Mouse (Mus musculus): ENCODE measurements around the gene Acod1. TPM values are rescaled to one million over a fixed set of nuclear protein-coding genes. Genes with fewer than 3 reads are reported as not detected.

Gene Acod1
- polyA plus RNA-seq, 1 experiment from 2014 or later = not detected

GRCm38 (mm10) chr14:103073825-103074224 lies 27.0 kb downstream of the Acod1 start:
- H3K9me3 ChIP-seq (replicated peaks) = no peaks in the 10 kb centered on the region
- H3K27ac ChIP-seq = no peak overlapping the region
- H3K4me3 ChIP-seq = no peak overlapping the region
- H3K36me3 ChIP-seq = peaks cover 36% of the 10 kb centered on the region; the same call in 1 of the 2 replicates
- no peak overlapping the region for H3K9ac ChIP-seq
- no peak for ATAC-seq (replicated peaks; ENCODE audit: insufficient number of reproducible peaks, insufficient read depth, low FRiP score, low read depth)
- no peak overlapping the region for H3K4me2 ChIP-seq
- 94% methylated on average over 8 of the region's 8 CpGs for WGBS
- H3K4me1 ChIP-seq (replicated peaks) = peaks cover 9% of the 10 kb centered on the region
- H3K27me3 ChIP-seq = no peaks in the 10 kb centered on the region

- Histone ChIP-seq H3K9ac (no peak overlapping the region), H3K36me3 (peaks cover 36% of the 10 kb centered on the region; the same call in 1 of the 2 replicates)
Measured at GRCm38 (mm10) chr14:103075166-103075565, 28.4 kb downstream of the Acod1 start.

DNA sequence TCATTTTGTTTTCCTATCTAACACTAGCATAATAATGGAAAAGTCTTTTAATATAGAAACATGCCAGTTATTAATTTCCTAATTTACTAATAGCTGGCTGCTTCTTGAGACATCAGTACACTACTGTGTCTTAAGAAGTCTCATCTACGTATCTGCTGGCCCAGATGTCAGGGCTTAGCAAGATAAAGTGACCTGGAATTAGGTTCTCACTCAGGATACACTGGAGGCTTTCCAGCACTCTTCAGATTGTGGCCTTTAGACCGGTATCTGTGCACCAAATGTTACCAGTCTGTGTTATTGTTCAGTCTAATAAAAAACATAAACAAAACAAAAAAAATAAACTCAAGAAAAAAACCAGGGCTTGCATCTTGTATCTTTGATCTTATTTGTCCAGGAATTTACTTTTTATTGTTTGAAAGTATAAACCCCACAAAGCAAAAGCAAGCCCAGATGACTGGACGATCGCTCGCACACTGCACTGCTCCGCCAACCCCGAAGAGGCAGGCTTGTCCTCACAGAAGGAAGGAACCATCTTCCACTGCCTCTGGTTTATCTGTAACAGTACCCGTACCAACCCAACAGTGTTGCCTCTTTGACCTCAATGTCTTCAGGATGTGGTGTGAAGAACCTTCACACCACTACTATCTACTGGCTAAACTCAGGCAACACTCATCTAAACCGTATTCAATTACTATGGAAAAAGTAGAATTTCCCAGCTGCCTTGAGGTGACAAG lies 30.7 kb downstream of the Acod1 start:
- H3K4me3 ChIP-seq = no peak overlapping the region
- WGBS = 81% methylated on average over 9 of the region's 9 CpGs
- H3K9me3 ChIP-seq (replicated peaks) = no peaks in the 10 kb centered on the region
- H3K4me1 ChIP-seq (replicated peaks) = no peaks in the 10 kb centered on the region
- no peaks in the 10 kb centered on the region for H3K27me3 ChIP-seq
- no peak overlapping the region for H3K4me2 ChIP-seq
- H3K27ac ChIP-seq = no peak overlapping the region
- no peak overlapping the region for H3K9ac ChIP-seq
- ATAC-seq (replicated peaks; ENCODE audit: insufficient number of reproducible peaks, insufficient read depth, low FRiP score, low read depth) = no peak
- H3K36me3 ChIP-seq = peaks cover 35% of the 10 kb centered on the region

More at GRCm38 (mm10) chr14:103075166-103075565, 28.4 kb downstream of the Acod1 start:
- no peaks in the 10 kb centered on the region for H3K9me3 ChIP-seq (replicated peaks)
- no peak overlapping the region for H3K4me2 ChIP-seq
- H3K27me3 ChIP-seq = no peaks in the 10 kb centered on the region
- H3K4me1 ChIP-seq (replicated peaks) = peaks cover 5% of the 10 kb centered on the region
- WGBS = 75% methylated on average over 7 of the region's 7 CpGs
- H3K27ac ChIP-seq = no peak overlapping the region
- ATAC-seq (replicated peaks; ENCODE audit: insufficient number of reproducible peaks, insufficient read depth, low FRiP score, low read depth) = no peak
- no peak overlapping the region for H3K4me3 ChIP-seq

- WGBS = 89% methylated on average over 16 of the region's 16 CpGs
- no peaks in the 10 kb centered on the region for H3K4me1 ChIP-seq (replicated peaks)
- H3K27ac ChIP-seq = no peak overlapping the region
- H3K4me2 ChIP-seq = no peak overlapping the region
- no peak overlapping the region for H3K4me3 ChIP-seq
- no peaks in the 10 kb centered on the region for H3K9me3 ChIP-seq (replicated peaks)
- no peaks in the 10 kb centered on the region for H3K27me3 ChIP-seq
- peaks cover 35% of the 10 kb centered on the region for H3K36me3 ChIP-seq
- no peak for ATAC-seq (replicated peaks; ENCODE audit: insufficient number of reproducible peaks, insufficient read depth, low FRiP score, low read depth)
- no peak overlapping the region for H3K9ac ChIP-seq
Measured at GRCm38 (mm10) chr14:103078006-103078912, 31.5 kb downstream of the Acod1 start.

DNA sequence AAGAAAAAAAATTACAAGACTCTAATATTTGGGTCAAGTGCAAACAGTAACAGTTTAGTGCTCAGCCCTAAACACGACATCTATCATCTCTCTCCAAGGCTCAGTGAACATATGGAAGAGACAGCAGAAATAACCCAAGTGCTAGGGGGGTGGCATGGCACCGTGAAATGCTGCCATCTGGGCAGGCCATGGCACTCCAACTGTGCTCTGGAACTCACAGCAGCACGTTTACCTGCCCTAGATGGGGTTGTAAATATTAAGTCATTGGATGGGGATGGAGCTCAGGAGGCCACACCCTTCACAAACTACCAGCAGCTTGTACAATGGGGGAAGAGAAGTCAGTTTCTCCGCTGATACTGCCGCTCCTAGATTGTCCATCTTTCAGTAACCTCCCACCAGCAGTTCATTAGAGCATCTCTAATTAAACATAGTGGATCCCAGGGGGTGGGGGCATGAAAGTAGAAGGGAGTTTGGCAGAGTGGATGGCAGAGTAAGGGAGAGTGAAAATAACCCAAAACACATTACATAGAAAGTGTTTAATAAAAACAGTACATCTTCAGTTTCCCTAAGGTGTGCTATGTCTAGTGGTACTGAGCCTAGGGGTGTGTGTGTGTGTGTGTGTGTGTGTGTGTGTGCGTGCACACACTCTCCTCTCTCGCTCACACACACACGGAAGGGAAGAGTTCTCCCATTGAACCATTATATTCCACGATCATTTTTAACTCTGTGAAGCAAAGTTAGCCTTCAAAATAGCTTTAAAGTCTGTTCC lies 32.6 kb downstream of the Acod1 start:
- Histone ChIP-seq H3K36me3 (peaks cover 31% of the 10 kb centered on the region), H3K27ac (no peak overlapping the region), H3K4me3 (no peak overlapping the region), H3K9me3 (replicated peaks) (no peaks in the 10 kb centered on the region), H3K4me1 (replicated peaks) (no peaks in the 10 kb centered on the region), H3K4me2 (no peak overlapping the region), H3K27me3 (no peaks in the 10 kb centered on the region), H3K9ac (no peak overlapping the region)
- ATAC-seq (replicated peaks; ENCODE audit: insufficient number of reproducible peaks, insufficient read depth, low FRiP score, low read depth) = no peak
- 87% methylated on average over 9 of the region's 9 CpGs for WGBS

DNA sequence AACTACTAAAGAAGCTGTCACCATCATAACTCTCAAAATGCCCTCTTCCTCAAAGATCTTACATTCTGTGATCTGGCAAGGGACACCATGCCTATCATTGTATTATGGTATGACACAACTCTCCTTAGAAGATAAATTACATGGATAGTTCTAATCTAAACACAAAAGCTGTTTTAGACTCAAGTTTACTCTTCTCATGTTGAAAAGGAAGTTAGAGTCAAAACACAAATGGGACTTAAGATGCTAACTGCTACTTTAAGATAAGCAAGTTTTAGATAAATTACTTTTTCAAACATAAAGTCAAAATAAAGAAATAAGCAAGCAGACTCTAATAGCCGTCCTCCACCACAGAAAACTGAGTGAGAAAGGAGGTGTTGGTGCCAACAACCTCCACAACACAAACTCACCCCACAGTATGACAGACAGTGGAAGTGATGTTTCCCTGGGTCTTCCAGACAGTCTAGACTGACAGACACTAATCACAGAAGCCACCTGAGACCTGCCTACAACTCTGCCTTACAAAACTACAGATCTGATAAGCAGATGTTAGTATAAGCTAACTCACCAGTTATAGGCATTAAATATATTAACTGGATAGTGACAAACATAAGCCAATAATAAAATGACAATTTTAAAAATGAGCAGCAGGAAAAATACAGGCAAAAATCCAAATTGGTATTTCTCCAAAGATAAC lies 39.2 kb downstream of the Acod1 start:
- Histone ChIP-seq H3K36me3 (peaks cover 44% of the 10 kb centered on the region), H3K4me3 (no peak overlapping the region), H3K9me3 (replicated peaks) (no peaks in the 10 kb centered on the region), H3K4me2 (no peak overlapping the region), H3K4me1 (replicated peaks) (0 out of 2 replicates have a peak, but pooled peaks cover 3% of the 10 kb centered on the region), H3K9ac (no peak overlapping the region), H3K27ac (no peak overlapping the region), H3K27me3 (no peaks in the 10 kb centered on the region)
- 54% methylated on average over 1 of the region's 1 CpGs for WGBS
- ATAC-seq (replicated peaks; ENCODE audit: insufficient number of reproducible peaks, insufficient read depth, low FRiP score, low read depth) = no peak

GRCm38 (mm10) chr14:103086671-103087324 lies 40.0 kb downstream of the Acod1 start:
- H3K27ac ChIP-seq = no peak overlapping the region
- no peaks in the 10 kb centered on the region for H3K27me3 ChIP-seq
- peaks cover 47% of the 10 kb centered on the region for H3K36me3 ChIP-seq
- no peak for ATAC-seq (replicated peaks; ENCODE audit: insufficient number of reproducible peaks, insufficient read depth, low FRiP score, low read depth)
- H3K4me2 ChIP-seq = no peak overlapping the region
- WGBS = 83% methylated on average over 4 of the region's 4 CpGs
- H3K4me1 ChIP-seq (replicated peaks) = 0 out of 2 replicates have a peak, but pooled peaks cover 4% of the 10 kb centered on the region
- H3K4me3 ChIP-seq = no peak overlapping the region
- H3K9ac ChIP-seq = no peak overlapping the region
- no peaks in the 10 kb centered on the region for H3K9me3 ChIP-seq (replicated peaks)

DNA sequence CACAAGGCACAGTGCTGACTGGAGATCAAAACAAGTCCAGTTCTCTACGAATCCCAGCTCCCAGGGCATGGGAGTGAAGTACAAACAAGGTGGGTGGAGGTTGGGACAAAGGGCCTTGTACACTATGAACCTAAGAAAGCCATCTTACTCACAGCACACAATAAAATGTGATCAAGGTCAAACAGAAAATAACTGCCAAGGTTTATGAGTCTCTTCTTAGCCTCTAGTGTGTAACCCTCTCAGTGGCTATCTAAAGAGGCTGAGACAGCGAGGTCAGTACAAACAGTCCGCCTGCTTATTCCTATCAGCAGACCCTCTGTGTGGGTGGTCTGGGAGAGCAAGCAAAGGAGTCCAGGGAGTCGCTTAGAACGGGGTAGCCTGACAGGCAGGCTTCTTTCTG lies 41.1 kb downstream of the Acod1 start:
- 69% methylated on average over 5 of the region's 5 CpGs for WGBS
- Histone ChIP-seq H3K9me3 (replicated peaks) (no peaks in the 10 kb centered on the region), H3K27ac (no peak overlapping the region), H3K4me2 (no peak overlapping the region), H3K27me3 (no peaks in the 10 kb centered on the region), H3K9ac (no peak overlapping the region), H3K4me3 (no peak overlapping the region), H3K36me3 (peaks cover 42% of the 10 kb centered on the region), H3K4me1 (replicated peaks) (0 out of 2 replicates have a peak, but pooled peaks cover 8% of the 10 kb centered on the region)
- ATAC-seq (replicated peaks; ENCODE audit: insufficient number of reproducible peaks, insufficient read depth, low FRiP score, low read depth) = no peak

DNA sequence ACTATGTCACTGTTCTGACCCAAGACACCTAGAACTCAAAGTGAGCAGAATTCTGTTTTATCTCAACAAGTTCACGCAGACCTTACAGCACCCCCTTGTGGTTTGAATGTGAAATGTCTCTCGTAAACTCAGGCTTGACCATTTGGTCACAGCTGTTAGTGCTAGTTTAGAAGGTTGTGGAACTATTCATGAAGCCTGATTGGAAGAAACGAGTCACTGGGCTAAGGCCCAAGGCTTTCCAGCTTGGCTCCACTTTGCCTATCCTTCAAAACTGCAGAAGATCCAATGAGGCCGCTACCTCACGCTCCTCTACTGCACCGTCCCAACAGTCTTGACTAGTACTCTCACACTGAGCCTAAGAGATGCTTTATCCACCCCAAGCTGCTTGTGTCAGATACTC lies 41.8 kb downstream of the Acod1 start:
- ATAC-seq (replicated peaks; ENCODE audit: insufficient number of reproducible peaks, insufficient read depth, low FRiP score, low read depth) = no peak
- 70% methylated on average over 6 of the region's 6 CpGs for WGBS
- Histone ChIP-seq H3K4me2 (no peak overlapping the region), H3K36me3 (peaks cover 38% of the 10 kb centered on the region), H3K4me1 (replicated peaks) (peaks cover 12% of the 10 kb centered on the region; the same call in 1 of the 2 replicates), H3K9me3 (replicated peaks) (no peaks in the 10 kb centered on the region), H3K27me3 (no peaks in the 10 kb centered on the region), H3K27ac (no peak overlapping the region), H3K4me3 (no peak overlapping the region), H3K9ac (no peak overlapping the region)

DNA sequence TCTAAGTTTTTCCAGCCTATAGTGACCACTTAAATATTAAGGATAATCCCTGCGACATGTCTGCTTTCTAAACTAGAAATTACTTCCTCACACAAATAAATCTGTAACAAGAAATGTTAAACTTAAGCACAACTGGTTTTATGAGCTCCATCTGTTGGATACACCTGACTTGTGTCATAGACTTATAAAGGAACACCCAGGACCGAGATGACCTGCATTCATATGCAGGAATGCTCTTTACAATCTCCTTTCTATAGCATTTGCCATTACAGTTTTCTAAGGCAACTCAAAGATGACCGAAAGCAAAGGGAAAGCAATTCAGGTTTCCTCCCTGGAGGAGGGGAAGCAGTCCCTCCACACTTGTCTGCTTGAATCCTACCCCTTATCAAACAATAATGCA lies 46.5 kb downstream of the Acod1 start:
- Histone ChIP-seq H3K4me1 (replicated peaks) (peaks cover 29% of the 10 kb centered on the region), H3K9me3 (replicated peaks) (no peaks in the 10 kb centered on the region), H3K4me2 (no peak overlapping the region), H3K27ac (no peak overlapping the region), H3K36me3 (peaks cover 14% of the 10 kb centered on the region), H3K4me3 (no peak overlapping the region), H3K27me3 (no peaks in the 10 kb centered on the region), H3K9ac (no peak overlapping the region)
- no peak for ATAC-seq (replicated peaks; ENCODE audit: insufficient number of reproducible peaks, insufficient read depth, low FRiP score, low read depth)
- WGBS = 84% methylated on average over 3 of the region's 3 CpGs
